Mouse (Mus musculus): ENCODE results near the gene Fmnl2.

GRCm38 (mm10) chr2:52913746-52914145, 56.1 kb downstream of the Fmnl2 start:
- TF ChIP-seq POLR2A (IDR thresholded peaks at IDR 0.05; ENCODE audit: insufficient read depth, low read depth, low read length) (no peak), CTCF (IDR thresholded peaks at IDR 0.05) (no peak), EP300 (IDR thresholded peaks at IDR 0.05; ENCODE audit: insufficient read depth, low read depth, low read length) (no peak)

All from heart, adult 2 months (tissue).